Mouse (Mus musculus): ENCODE results near the gene Odf3. TPM values are rescaled to one million over a fixed set of nuclear protein-coding genes. Genes with fewer than 3 reads are reported as not detected.
A peak's percentile ranks its signal among the peaks of the same experiment; 100 is the strongest.

Odf3 gene
- polyA plus RNA-seq (2012; rRNA removed) = 0.13 TPM in 1 of 2 replicates, not detected in the other

DNA sequence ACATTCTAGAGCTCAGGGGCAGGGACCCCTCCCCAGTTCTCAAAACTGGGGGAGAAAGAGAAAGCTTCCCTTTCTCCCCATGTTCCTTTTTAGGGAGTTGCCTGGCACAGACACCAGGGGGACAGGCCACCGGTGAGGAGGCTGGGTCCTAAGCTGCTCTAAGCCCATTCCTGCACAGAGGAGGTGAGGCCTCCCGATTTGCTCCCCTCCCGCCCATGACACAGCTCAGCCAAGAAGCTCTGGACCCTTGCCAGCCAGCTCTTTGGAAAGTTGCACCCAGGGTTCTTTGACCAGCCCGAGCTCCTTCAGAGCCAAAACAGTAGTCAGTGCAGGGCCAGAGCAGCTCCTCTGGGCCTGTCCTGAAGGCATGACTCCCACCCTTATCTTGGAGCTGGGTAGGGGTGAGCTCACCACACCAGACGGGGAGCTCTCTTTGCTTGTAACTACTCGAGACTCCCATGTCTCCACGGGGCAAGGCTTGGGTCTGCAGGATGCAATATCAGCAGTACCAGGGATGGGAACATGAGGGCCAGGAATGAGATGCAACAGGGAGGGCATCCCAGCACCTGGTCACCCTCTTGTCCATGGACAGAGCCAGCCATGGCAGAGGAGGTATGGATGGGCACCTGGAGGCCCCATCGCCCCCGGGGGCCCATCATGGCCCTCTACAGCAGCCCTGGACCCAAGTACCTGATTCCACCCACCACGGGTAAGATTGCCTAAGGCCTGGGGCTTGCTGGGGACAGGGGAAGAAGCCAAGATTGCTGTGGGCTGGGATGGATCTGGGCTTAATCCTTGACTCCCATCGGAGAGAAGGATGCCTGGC is at the start of gene Odf3:
TSS of gene Odf3 (plus strand) at position 51 of the 826 bp plus-strand sequence.
- H3K27me3 ChIP-seq (ENCODE audit: control insufficient read depth, insufficient read depth, low read length) = no peaks in the 10 kb centered on the region
- no peak for TF ChIP-seq POLR2A (IDR thresholded peaks at IDR 0.05; ENCODE audit: borderline replicate concordance, insufficient read depth, low read length)
- no peak for TF ChIP-seq CTCF (IDR thresholded peaks at IDR 0.05; ENCODE audit: borderline replicate concordance, insufficient read depth, low read depth, low read length)
- H3K27ac ChIP-seq (ENCODE audit: insufficient read depth, low read length) = no peak within 1 kb of the TSS
- no peak for DNase-seq
- no peak within 1 kb of the TSS for H3K4me3 ChIP-seq (replicated peaks; ENCODE audit: insufficient read depth, low read depth, low read length)
- H3K4me1 ChIP-seq (ENCODE audit: control insufficient read depth, insufficient read depth, low read length) = no peaks in the 10 kb centered on the region
- whole genome bisulfite sequencing = 42% methylated on average over 11 of the region's 11 CpGs

DNA sequence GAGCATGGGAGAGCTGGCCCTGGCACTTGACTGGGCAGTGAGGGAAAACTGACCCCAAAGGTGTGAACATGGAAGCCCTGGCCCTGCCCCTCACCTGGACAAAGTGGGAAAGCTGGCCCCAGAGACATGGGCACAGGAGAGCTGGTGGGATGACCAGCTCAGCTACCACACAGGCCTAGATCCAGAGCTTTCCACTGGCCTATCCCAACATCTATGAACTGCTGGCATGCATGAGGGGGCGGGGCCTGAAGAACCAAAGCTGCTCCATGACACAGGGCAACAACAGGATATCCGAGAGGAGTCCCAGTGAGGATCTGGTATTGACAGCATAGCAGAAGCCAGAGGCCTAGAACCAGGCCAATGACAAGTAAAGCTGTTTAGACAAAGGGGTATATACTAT is 49.4 kb upstream of the Odf3 start:
- no peaks in the 10 kb centered on the region for H3K27me3 ChIP-seq (ENCODE audit: control insufficient read depth, insufficient read depth, low read length)
- TF ChIP-seq CTCF (IDR thresholded peaks at IDR 0.05; ENCODE audit: borderline replicate concordance, insufficient read depth, low read depth, low read length) (no peak), POLR2A (IDR thresholded peaks at IDR 0.05; ENCODE audit: borderline replicate concordance, insufficient read depth, low read length) (no peak)
- H3K4me1 ChIP-seq (ENCODE audit: control insufficient read depth, insufficient read depth, low read length) = no peaks in the 10 kb centered on the region
- DNase-seq = no peak
- WGBS = 65% methylated on average over 2 of the region's 2 CpGs
- H3K27ac ChIP-seq (ENCODE audit: insufficient read depth, low read length) = no peak overlapping the region
- no peak overlapping the region for H3K4me3 ChIP-seq (replicated peaks; ENCODE audit: insufficient read depth, low read depth, low read length)

DNA sequence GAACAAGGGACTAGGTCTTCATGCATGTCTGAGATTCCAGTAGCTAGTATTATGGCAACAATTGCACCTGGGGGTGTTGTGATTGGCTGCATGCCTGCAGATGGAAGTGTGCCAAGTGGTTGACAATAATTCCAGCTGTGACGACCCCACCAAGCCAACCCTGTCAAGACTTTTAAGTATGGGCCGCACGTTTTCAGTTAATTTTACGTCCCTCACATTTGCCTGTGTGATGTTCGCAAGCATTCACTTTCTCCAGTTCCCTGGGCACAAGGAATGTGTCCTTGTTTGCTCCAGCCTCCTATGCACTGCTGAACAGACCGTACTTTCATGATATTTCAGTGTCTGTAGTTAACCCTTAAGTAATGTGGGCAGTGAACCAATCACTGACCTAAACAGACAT is 45.0 kb upstream of the Odf3 start:
- 43% methylated on average over 6 of the region's 6 CpGs for WGBS
- no peaks in the 10 kb centered on the region for H3K4me1 ChIP-seq (ENCODE audit: control insufficient read depth, insufficient read depth, low read length)
- DNase-seq = no peak
- no peak overlapping the region for H3K4me3 ChIP-seq (replicated peaks; ENCODE audit: insufficient read depth, low read depth, low read length)
- no peak for TF ChIP-seq CTCF (IDR thresholded peaks at IDR 0.05; ENCODE audit: borderline replicate concordance, insufficient read depth, low read depth, low read length)
- TF ChIP-seq POLR2A (IDR thresholded peaks at IDR 0.05; ENCODE audit: borderline replicate concordance, insufficient read depth, low read length) = no peak
- no peak overlapping the region for H3K27ac ChIP-seq (ENCODE audit: insufficient read depth, low read length)
- no peaks in the 10 kb centered on the region for H3K27me3 ChIP-seq (ENCODE audit: control insufficient read depth, insufficient read depth, low read length)

DNA sequence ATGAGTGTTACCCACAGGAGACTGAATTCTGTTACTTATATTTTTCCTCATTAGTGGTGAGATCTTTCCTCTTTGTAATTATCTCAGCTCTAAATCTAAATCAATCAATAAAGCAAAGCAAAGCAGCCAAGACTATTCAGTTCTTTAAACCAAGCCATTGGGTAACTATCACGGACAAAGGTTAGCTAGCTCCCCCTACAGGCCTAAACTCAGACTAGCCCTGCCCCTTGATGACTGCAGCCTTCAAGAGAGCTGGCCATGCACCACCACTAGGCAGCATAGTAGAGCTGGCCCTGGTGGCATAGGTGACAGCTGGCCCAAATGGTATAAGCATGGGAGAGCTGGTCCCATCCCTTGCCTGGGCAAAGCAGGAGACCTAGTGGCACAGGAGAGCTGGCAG is 41.9 kb upstream of the Odf3 start:
- no peak overlapping the region for H3K27ac ChIP-seq (ENCODE audit: insufficient read depth, low read length)
- WGBS = 26% methylated on average over 1 of the region's 1 CpGs
- no peak overlapping the region for H3K4me3 ChIP-seq (replicated peaks; ENCODE audit: insufficient read depth, low read depth, low read length)
- no peaks in the 10 kb centered on the region for H3K4me1 ChIP-seq (ENCODE audit: control insufficient read depth, insufficient read depth, low read length)
- H3K27me3 ChIP-seq (ENCODE audit: control insufficient read depth, insufficient read depth, low read length) = no peaks in the 10 kb centered on the region
- no peak for TF ChIP-seq POLR2A (IDR thresholded peaks at IDR 0.05; ENCODE audit: borderline replicate concordance, insufficient read depth, low read length)
- peak; percentile 52; the same call in 1 of the 2 replicates for TF ChIP-seq CTCF (IDR thresholded peaks at IDR 0.05; ENCODE audit: borderline replicate concordance, insufficient read depth, low read depth, low read length)
- DNase-seq = peak; percentile 27 to 31

DNA sequence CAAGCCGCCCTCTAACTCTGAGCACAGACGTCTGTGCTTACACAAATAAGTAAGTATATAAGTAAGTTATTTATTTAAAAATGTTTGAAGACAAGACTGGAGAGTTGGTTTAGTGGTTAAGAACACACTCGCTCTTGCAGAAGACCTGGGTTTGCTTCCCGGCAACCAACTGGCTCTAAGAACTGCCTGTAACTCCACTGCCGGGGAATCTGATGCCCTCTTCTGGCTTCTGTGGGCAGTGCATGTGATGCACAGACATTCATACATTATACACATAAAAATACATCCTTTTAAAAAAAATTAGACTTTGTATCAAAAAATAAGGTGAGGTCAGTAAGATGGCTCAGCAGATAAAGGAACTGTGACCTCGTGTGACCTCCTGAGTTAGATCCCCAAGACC is 37.1 kb upstream of the Odf3 start:
- Histone ChIP-seq H3K4me3 (replicated peaks; ENCODE audit: insufficient read depth, low read depth, low read length) (no peak overlapping the region), H3K4me1 (ENCODE audit: control insufficient read depth, insufficient read depth, low read length) (no peaks in the 10 kb centered on the region), H3K27me3 (ENCODE audit: control insufficient read depth, insufficient read depth, low read length) (no peaks in the 10 kb centered on the region), H3K27ac (ENCODE audit: insufficient read depth, low read length) (no peak overlapping the region)
- 93% methylated on average over 6 of the region's 6 CpGs for WGBS
- DNase-seq = no peak
- TF ChIP-seq POLR2A (IDR thresholded peaks at IDR 0.05; ENCODE audit: borderline replicate concordance, insufficient read depth, low read length) = no peak
- 0 out of 2 replicates have a peak, but pooled peaks have one; percentile 11 for TF ChIP-seq CTCF (IDR thresholded peaks at IDR 0.05; ENCODE audit: borderline replicate concordance, insufficient read depth, low read depth, low read length)

DNA sequence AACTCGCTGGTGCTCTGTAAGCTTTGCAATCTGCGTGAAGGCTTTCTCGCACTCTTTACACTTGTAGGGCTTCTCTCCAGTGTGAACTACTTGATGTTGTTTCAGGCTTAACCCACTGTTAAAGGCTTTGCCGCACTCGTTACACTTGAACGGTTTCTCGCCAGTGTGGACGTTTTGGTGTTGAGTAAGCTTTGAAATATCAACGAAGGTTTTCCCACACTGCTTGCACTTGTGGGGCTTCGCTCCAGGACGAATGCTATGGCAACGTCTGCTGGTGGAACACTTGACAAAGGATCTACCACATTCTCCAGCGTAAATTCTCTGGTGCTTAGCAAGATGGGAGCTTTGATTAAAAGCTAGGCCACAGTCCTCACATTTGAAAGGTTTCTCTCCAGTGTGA is 35.9 kb upstream of the Odf3 start:
- Histone ChIP-seq H3K4me1 (ENCODE audit: control insufficient read depth, insufficient read depth, low read length) (no peaks in the 10 kb centered on the region), H3K27me3 (ENCODE audit: control insufficient read depth, insufficient read depth, low read length) (no peaks in the 10 kb centered on the region), H3K4me3 (replicated peaks; ENCODE audit: insufficient read depth, low read depth, low read length) (no peak overlapping the region), H3K27ac (ENCODE audit: insufficient read depth, low read length) (no peak overlapping the region)
- TF ChIP-seq CTCF (IDR thresholded peaks at IDR 0.05; ENCODE audit: borderline replicate concordance, insufficient read depth, low read depth, low read length) = no peak
- no peak for TF ChIP-seq POLR2A (IDR thresholded peaks at IDR 0.05; ENCODE audit: borderline replicate concordance, insufficient read depth, low read length)
- WGBS = 61% methylated on average over 13 of the region's 13 CpGs
- no peak for DNase-seq

DNA sequence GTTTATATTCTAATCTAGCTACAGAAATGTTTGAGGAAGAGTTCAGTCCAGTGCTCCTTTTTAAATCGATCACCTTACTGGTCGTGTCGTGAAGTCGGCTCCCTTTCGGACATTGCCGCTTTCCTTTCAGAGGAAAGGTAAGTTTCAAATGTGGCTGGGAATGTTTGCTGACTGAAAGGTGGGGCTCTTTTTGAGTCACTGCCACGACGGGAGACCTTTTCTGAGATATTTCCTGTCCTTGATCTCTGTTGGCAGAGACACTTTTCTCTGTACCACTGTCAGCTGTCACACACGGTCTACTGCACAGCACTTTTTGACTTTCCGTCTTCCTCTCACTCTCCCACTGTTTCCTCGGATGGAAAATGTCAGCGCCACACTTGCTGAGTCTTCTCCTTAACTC is 34.8 kb upstream of the Odf3 start:
- no peaks in the 10 kb centered on the region for H3K27me3 ChIP-seq (ENCODE audit: control insufficient read depth, insufficient read depth, low read length)
- H3K27ac ChIP-seq (ENCODE audit: insufficient read depth, low read length) = no peak overlapping the region
- DNase-seq = no peak
- no peak overlapping the region for H3K4me3 ChIP-seq (replicated peaks; ENCODE audit: insufficient read depth, low read depth, low read length)
- TF ChIP-seq POLR2A (IDR thresholded peaks at IDR 0.05; ENCODE audit: borderline replicate concordance, insufficient read depth, low read length) (no peak), CTCF (IDR thresholded peaks at IDR 0.05; ENCODE audit: borderline replicate concordance, insufficient read depth, low read depth, low read length) (no peak)
- WGBS = 72% methylated on average over 12 of the region's 12 CpGs
- H3K4me1 ChIP-seq (ENCODE audit: control insufficient read depth, insufficient read depth, low read length) = no peaks in the 10 kb centered on the region

DNA sequence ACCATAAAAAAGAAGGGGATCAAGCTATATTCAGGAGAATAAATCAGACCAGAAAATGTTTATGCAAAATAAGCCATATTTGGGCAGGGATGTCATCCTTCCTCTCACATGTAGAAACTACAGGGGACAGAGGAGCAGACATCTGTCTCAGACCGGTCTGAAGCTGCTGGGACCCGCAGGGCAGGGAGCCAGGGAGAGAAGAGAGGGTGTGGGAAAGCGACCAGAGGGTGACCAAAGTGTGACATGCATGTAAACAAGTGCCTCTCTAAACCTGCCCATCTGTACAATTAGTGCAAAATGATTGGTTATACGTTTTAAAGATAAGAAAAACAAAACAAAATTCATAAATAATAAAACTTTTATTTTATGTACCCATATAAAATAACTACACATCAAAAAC is 27.4 kb upstream of the Odf3 start:
- DNase-seq = no peak
- H3K4me1 ChIP-seq (ENCODE audit: control insufficient read depth, insufficient read depth, low read length) = peaks cover 3% of the 10 kb centered on the region; the same call in 1 of the 2 replicates
- WGBS = 45% methylated on average over 4 of the region's 4 CpGs
- TF ChIP-seq POLR2A (IDR thresholded peaks at IDR 0.05; ENCODE audit: borderline replicate concordance, insufficient read depth, low read length) = no peak
- no peak for TF ChIP-seq CTCF (IDR thresholded peaks at IDR 0.05; ENCODE audit: borderline replicate concordance, insufficient read depth, low read depth, low read length)
- H3K27me3 ChIP-seq (ENCODE audit: control insufficient read depth, insufficient read depth, low read length) = no peaks in the 10 kb centered on the region
- no peak overlapping the region for H3K27ac ChIP-seq (ENCODE audit: insufficient read depth, low read length)
- H3K4me3 ChIP-seq (replicated peaks; ENCODE audit: insufficient read depth, low read depth, low read length) = no peak overlapping the region

Data from cerebellum, adult 2 months (tissue).